Comparison of ENCODE assay signal across 8 mouse cellular contexts in the genomic region with DNA sequence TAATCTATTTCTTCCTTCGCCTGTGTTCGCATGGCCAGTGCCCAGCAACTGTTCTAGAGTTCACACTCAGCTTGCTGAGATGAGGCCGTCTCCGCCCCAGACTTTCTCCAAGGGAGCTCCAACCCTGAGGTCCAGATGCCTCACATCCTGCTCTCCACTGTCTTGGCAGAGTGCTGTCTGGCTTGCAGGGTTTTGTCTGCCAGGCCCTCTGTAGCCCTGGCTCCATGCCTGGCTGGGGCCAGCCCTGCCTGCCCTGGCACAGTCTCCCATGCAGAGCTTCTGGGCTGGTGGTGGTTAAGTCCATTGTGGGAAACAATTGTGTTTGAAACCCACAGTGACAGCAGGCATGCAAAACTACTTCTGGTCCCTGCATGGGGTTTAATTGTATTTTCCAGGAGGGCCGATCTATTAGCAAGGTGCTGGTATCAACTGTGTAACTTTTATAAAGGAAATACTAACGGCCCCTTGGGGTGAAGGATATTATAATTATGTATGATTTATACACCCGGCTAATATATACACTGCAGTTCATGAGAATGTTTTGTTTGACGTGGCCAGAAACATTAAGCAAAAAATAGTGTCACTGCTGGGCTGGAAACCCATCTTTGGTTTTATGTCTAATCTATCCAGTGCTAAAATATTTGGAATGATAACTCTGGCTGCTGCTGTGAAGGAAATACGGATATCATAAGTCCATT.
A peak's percentile ranks its signal among the peaks of the same experiment; 100 is the strongest.
DNase-seq lines count a peak whose midpoint lies in the region; ATAC-seq and TF ChIP-seq lines count a peak whose summit lies in the region.

No protein-coding gene starts in this region.

- H3K9ac ChIP-seq in kidney, embryonic 16.5 days (replicated peaks; ENCODE audit: low read length): no peak overlapping the region
- no peak overlapping the region for H3K9ac ChIP-seq in lung, postnatal 0 days (replicated peaks; ENCODE audit: low read depth)

- no peak overlapping the region for H3K4me3 ChIP-seq in kidney, embryonic 16.5 days (ENCODE audit: low read length)
- H3K4me3 ChIP-seq in lung, postnatal 0 days (ENCODE audit: low read depth, low read length): no peak overlapping the region
- no peak overlapping the region for H3K4me3 ChIP-seq in thymus, adult 2 months (ENCODE audit: control insufficient read depth, insufficient read depth, low read length)

- peak; percentile 2 for DNase-seq in kidney, postnatal 14 days
- DNase-seq in adrenal gland, postnatal 14 days: peak; percentile 54
- DNase-seq in cerebellum, postnatal 36 days: peak; percentile 87 to 91
- peak; percentile 20 for DNase-seq in lung, postnatal 0 days (ENCODE audit: low spot score)
- DNase-seq in thymus, adult 2 months: no peak
- no peak for DNase-seq in embryo, embryonic 9.5 days (ENCODE audit: extremely low spot score)
- DNase-seq in left cerebral cortex, adult 11 months (ENCODE audit: low spot score): no peak

- H3K27ac ChIP-seq in kidney, embryonic 16.5 days (ENCODE audit: low read length): no peak overlapping the region
- H3K27ac ChIP-seq in lung, postnatal 0 days (ENCODE audit: low read length): no peak overlapping the region
- no peak overlapping the region for H3K27ac ChIP-seq in thymus, adult 2 months (ENCODE audit: control insufficient read depth, insufficient read depth, low read length)

- no peak for ATAC-seq in kidney, embryonic 16.5 days (ENCODE audit: low FRiP score, low TSS enrichment)
- ATAC-seq in lung, postnatal 0 days: 0 out of 2 replicates have a peak, but pooled peaks have one; percentile 17

- H3K9me3 ChIP-seq in kidney, embryonic 16.5 days (ENCODE audit: low read length): no peaks in the 10 kb centered on the region
- H3K9me3 ChIP-seq in lung, postnatal 0 days (ENCODE audit: low read length): no peaks in the 10 kb centered on the region

- WGBS in kidney, embryonic 16.5 days: 82% methylated on average over 9 of the region's 9 CpGs
- 61% methylated on average over 9 of the region's 9 CpGs for WGBS in lung, postnatal 0 days
- 89% methylated on average over 9 of the region's 9 CpGs for WGBS in thymus, adult 2 months

- no peaks in the 10 kb centered on the region for H3K4me1 ChIP-seq in kidney, embryonic 16.5 days (ENCODE audit: insufficient read depth, low read length)
- H3K4me1 ChIP-seq in lung, postnatal 0 days (ENCODE audit: insufficient read depth, low read depth, low read length): no peaks in the 10 kb centered on the region
- H3K4me1 ChIP-seq in thymus, adult 2 months (replicated peaks; ENCODE audit: control insufficient read depth, insufficient read depth, low read length): no peaks in the 10 kb centered on the region

- no peak for TF ChIP-seq EP300 in lung, postnatal 0 days (IDR thresholded peaks at IDR 0.05)

- H3K27me3 ChIP-seq in kidney, embryonic 16.5 days (ENCODE audit: insufficient read depth, low read length): no peaks in the 10 kb centered on the region
- no peaks in the 10 kb centered on the region for H3K27me3 ChIP-seq in lung, postnatal 0 days (replicated peaks; ENCODE audit: insufficient read depth, low read length)
- H3K27me3 ChIP-seq in thymus, adult 2 months (ENCODE audit: control insufficient read depth, insufficient read depth, low read length): no peaks in the 10 kb centered on the region

- H3K4me2 ChIP-seq in kidney, embryonic 16.5 days (replicated peaks; ENCODE audit: low read depth, low read length): no peak overlapping the region
- no peak overlapping the region for H3K4me2 ChIP-seq in lung, postnatal 0 days (replicated peaks; ENCODE audit: low read depth, low read length)

- H3K36me3 ChIP-seq in kidney, embryonic 16.5 days (ENCODE audit: insufficient read depth, low read length): no peaks in the 10 kb centered on the region
- H3K36me3 ChIP-seq in lung, postnatal 0 days (ENCODE audit: insufficient read depth, low read length): no peaks in the 10 kb centered on the region
- no peaks in the 10 kb centered on the region for H3K36me3 ChIP-seq in thymus, adult 2 months (ENCODE audit: control insufficient read depth, insufficient read depth, low read length)

- no peak for TF ChIP-seq POLR2A in thymus, adult 2 months (IDR thresholded peaks at IDR 0.05; ENCODE audit: control insufficient read depth, extremely low read depth, insufficient read depth, low read length, poor library complexity)

- no peak for TF ChIP-seq CTCF in lung, postnatal 0 days (IDR thresholded peaks at IDR 0.05)
- no peak for TF ChIP-seq CTCF in thymus, adult 2 months (IDR thresholded peaks at IDR 0.05; ENCODE audit: borderline replicate concordance, control insufficient read depth, extremely low read depth, insufficient read depth, low read length, poor library complexity)

Comparison
In these comparisons a context has a peak if more than half of its experiments do, and no peak if none do; other contexts are left out.
1. DNase-seq: peak in kidney, postnatal 14 days (single experiment), adrenal gland, postnatal 14 days (single experiment), cerebellum, postnatal 36 days (2 of 2) and lung, postnatal 0 days (single experiment); none in thymus, adult 2 months (single experiment), embryo, embryonic 9.5 days (single experiment) and left cerebral cortex, adult 11 months (single experiment).